Comparison of ENCODE assay signal across 8 mouse cellular contexts in genomic region chr11:103749306-103750089, GRCm38 (mm10). TPM values are rescaled to one million over a fixed set of nuclear protein-coding genes. Genes with fewer than 3 reads are reported as not detected.
DNase-seq lines count a peak whose midpoint lies in the region; ATAC-seq and TF ChIP-seq lines count a peak whose summit lies in the region.

Wnt9b (minus strand) TSS chr11:103749821.

- WGBS in cerebellum, adult 2 months: under 1% methylated on average over 67 of the region's 68 CpGs
- WGBS in forebrain, embryonic 15.5 days: under 1% methylated on average over 68 of the region's 68 CpGs
- WGBS in kidney, embryonic 16.5 days: under 1% methylated on average over 64 of the region's 68 CpGs

- peak within 1 kb of the TSS; percentile 44 for H3K9ac ChIP-seq in forebrain, embryonic 15.5 days (replicated peaks)
- H3K9ac ChIP-seq in kidney, embryonic 16.5 days (replicated peaks; ENCODE audit: low read length): peak within 1 kb of the TSS; percentile 59

- H3K27me3 ChIP-seq in cerebellum, adult 2 months (ENCODE audit: control insufficient read depth, insufficient read depth, low read length): no peaks in the 10 kb centered on the region; the same call in 1 of the 2 replicates
- peaks cover 71% of the 10 kb centered on the region for H3K27me3 ChIP-seq in forebrain, embryonic 15.5 days
- peaks cover 90% of the 10 kb centered on the region for H3K27me3 ChIP-seq in kidney, embryonic 16.5 days (ENCODE audit: insufficient read depth, low read length)

- TF ChIP-seq CTCF in cerebellum, adult 2 months (IDR thresholded peaks at IDR 0.05; ENCODE audit: borderline replicate concordance, insufficient read depth, low read depth, low read length): no peak

- 0 out of 2 replicates have a peak, but pooled peaks cover 3% of the 10 kb centered on the region for H3K9me3 ChIP-seq in forebrain, embryonic 15.5 days
- no peaks in the 10 kb centered on the region for H3K9me3 ChIP-seq in kidney, embryonic 16.5 days (ENCODE audit: low read length)

- TF ChIP-seq POLR2A in cerebellum, adult 2 months (IDR thresholded peaks at IDR 0.05; ENCODE audit: borderline replicate concordance, insufficient read depth, low read length): no peak

- ATAC-seq in forebrain, embryonic 15.5 days (replicated peaks): no peak
- ATAC-seq in kidney, embryonic 16.5 days (ENCODE audit: low FRiP score, low TSS enrichment): peak; percentile 88
- ATAC-seq in frontal cortex, adult (ENCODE audit: low TSS enrichment): no peak; the same call in 1 of the 2 replicates

- H3K36me3 ChIP-seq in forebrain, embryonic 15.5 days: no peaks in the 10 kb centered on the region
- no peaks in the 10 kb centered on the region for H3K36me3 ChIP-seq in kidney, embryonic 16.5 days (ENCODE audit: insufficient read depth, low read length)

- H3K4me3 ChIP-seq in cerebellum, adult 2 months (replicated peaks; ENCODE audit: insufficient read depth, low read depth, low read length): peak within 1 kb of the TSS; percentile 33
- peak within 1 kb of the TSS; percentile 42 for H3K4me3 ChIP-seq in forebrain, embryonic 15.5 days
- peak within 1 kb of the TSS; percentile 57 for H3K4me3 ChIP-seq in kidney, embryonic 16.5 days (ENCODE audit: low read length)

- peak within 1 kb of the TSS; percentile 80 for H3K4me2 ChIP-seq in forebrain, embryonic 15.5 days (replicated peaks)
- H3K4me2 ChIP-seq in kidney, embryonic 16.5 days (replicated peaks; ENCODE audit: low read depth, low read length): peak within 1 kb of the TSS; percentile 83

- H3K4me1 ChIP-seq in cerebellum, adult 2 months (ENCODE audit: control insufficient read depth, insufficient read depth, low read length): no peaks in the 10 kb centered on the region
- H3K4me1 ChIP-seq in forebrain, embryonic 15.5 days: peaks cover 14% of the 10 kb centered on the region
- H3K4me1 ChIP-seq in kidney, embryonic 16.5 days (ENCODE audit: insufficient read depth, low read length): peaks cover 20% of the 10 kb centered on the region

- H3K27ac ChIP-seq in cerebellum, adult 2 months (ENCODE audit: insufficient read depth, low read length): no peak within 1 kb of the TSS
- no peak within 1 kb of the TSS for H3K27ac ChIP-seq in forebrain, embryonic 15.5 days (replicated peaks)
- no peak within 1 kb of the TSS for H3K27ac ChIP-seq in kidney, embryonic 16.5 days (ENCODE audit: low read length)

- peak in 1 of 2 experiments; percentile 32 for DNase-seq in cerebellum, adult 2 months
- no peak for DNase-seq in cerebellum, adult 11-12 months
- peak; percentile 56 for DNase-seq in R1 (ENCODE audit: low read depth, low spot score)
- DNase-seq in lung, postnatal 36 days: peak; percentile 16
- no peak for DNase-seq in right cerebral cortex, postnatal 4 days

RNA-seq across cellular contexts. Expression of gene Wnt9b, which starts in this region (rescaled TPM):
- 1.0 and 1.1 TPM in 2 replicates for polyA plus RNA-seq in cerebellum, adult 2 months (2012; rRNA removed)
- 0.10 and 0.29 TPM in 2 replicates for polyA plus RNA-seq in forebrain, embryonic 15.5 days (2015; fragmentation: Nextera tagmentation; extraction: Ambion mirVana)
- polyA plus RNA-seq in kidney, embryonic 16.5 days (2015; fragmentation: Nextera tagmentation; extraction: Ambion mirVana): 8.9 and 10.0 TPM in 2 replicates

Comparison
In these comparisons a context has a peak if more than half of its experiments do, and no peak if none do; other contexts are left out.
1. DNase-seq: peak in R1 (single experiment) and lung, postnatal 36 days (single experiment); none in cerebellum, adult 11-12 months (single experiment) and right cerebral cortex, postnatal 4 days (single experiment).
2. Peak in every context shown above with its lines, with median percentiles within 50 percentile points of each other: H3K4me3 ChIP-seq.